Mouse (Mus musculus): ENCODE measurements at regions not wholly inside any gene's neighbourhood (a gene's known extent, or its start where the extent isn't known, plus 50 kb on each side); places are given as distances from the start of the nearest gene placed in this dataset.

- no peak for ATAC-seq (replicated peaks in 1 of 2; ENCODE audit: insufficient read depth in 1 of 2, low FRiP score in 2 of 2, low TSS enrichment in 1 of 2, low read depth in 1 of 2, poor library complexity in 2 of 2, severe bottlenecking in 2 of 2)
These were observed 199.7 kb downstream of the Ly86 start for GRCm38 (mm10) chr13:37544696-37545095.

GRCm38 (mm10) chr13:37546556-37546955 lies 201.5 kb downstream of the Ly86 start:
- no peak for ATAC-seq (replicated peaks in 1 of 2; ENCODE audit: insufficient read depth in 1 of 2, low FRiP score in 2 of 2, low TSS enrichment in 1 of 2, low read depth in 1 of 2, poor library complexity in 2 of 2, severe bottlenecking in 2 of 2)

GRCm38 (mm10) chr13:37550584-37550983 lies 205.6 kb downstream of the Ly86 start:
- no peak for ATAC-seq (replicated peaks in 1 of 2; ENCODE audit: insufficient read depth in 1 of 2, low FRiP score in 2 of 2, low TSS enrichment in 1 of 2, low read depth in 1 of 2, poor library complexity in 2 of 2, severe bottlenecking in 2 of 2)

- ATAC-seq (replicated peaks in 1 of 2; ENCODE audit: insufficient read depth in 1 of 2, low FRiP score in 2 of 2, low TSS enrichment in 1 of 2, low read depth in 1 of 2, poor library complexity in 2 of 2, severe bottlenecking in 2 of 2) = no peak
These were observed 208.4 kb downstream of the Ly86 start for GRCm38 (mm10) chr13:37553392-37553791.

DNA sequence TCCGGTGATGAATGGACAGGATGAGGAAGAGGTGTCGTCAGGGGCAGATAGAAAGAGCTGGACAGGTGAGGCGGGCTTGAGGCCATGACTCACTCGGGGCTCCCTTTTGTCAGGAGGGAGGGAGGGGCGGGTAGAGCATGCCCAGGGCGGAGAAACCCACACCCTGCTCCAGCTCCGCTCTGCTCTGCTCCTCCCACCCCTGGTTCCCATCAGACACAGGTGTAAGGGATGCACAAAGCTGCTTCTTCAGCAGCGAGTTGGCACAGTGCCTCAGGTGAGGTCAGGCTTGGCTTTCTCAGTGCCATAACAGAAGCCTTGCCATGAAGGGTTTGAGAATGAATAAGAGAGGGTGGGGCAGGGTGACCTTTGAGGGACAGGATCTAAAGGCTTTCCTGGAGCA lies 212.2 kb downstream of the Ly86 start:
- no peak for ATAC-seq (replicated peaks in 1 of 2; ENCODE audit: insufficient read depth in 1 of 2, low FRiP score in 2 of 2, low TSS enrichment in 1 of 2, low read depth in 1 of 2, poor library complexity in 2 of 2, severe bottlenecking in 2 of 2)

DNA sequence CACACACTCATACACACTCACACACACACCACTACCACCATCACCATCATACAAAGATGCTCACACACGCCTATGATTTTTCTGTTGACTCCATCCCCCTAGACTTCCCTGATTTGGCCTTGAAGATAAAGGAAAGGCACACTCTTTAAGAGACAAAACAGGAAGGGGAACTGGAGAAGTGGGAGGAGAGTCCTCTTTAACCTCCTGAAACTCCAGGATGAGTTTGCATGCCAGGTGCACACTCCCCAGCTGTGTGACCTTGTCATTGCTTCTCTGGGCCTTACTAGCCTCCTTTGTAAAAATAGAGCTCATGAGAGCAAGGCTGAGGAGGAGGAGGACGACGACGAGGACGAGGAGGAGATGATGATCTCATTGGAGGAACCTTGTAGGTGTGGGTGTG lies 212.8 kb downstream of the Ly86 start:
- no peak for ATAC-seq (replicated peaks in 1 of 2; ENCODE audit: insufficient read depth in 1 of 2, low FRiP score in 2 of 2, low TSS enrichment in 1 of 2, low read depth in 1 of 2, poor library complexity in 2 of 2, severe bottlenecking in 2 of 2)

- ATAC-seq (replicated peaks in 1 of 2; ENCODE audit: insufficient read depth in 1 of 2, low FRiP score in 2 of 2, low TSS enrichment in 1 of 2, low read depth in 1 of 2, poor library complexity in 2 of 2, severe bottlenecking in 2 of 2) = no peak
These were observed 214.0 kb downstream of the Ly86 start for GRCm38 (mm10) chr13:37559056-37559455.

- peak; percentile 38 to 68; a peak in 2 of 4 replicates for ATAC-seq (replicated peaks in 1 of 2; ENCODE audit: insufficient read depth in 1 of 2, low FRiP score in 2 of 2, low TSS enrichment in 1 of 2, low read depth in 1 of 2, poor library complexity in 2 of 2, severe bottlenecking in 2 of 2)
These were observed 214.8 kb downstream of the Ly86 start for GRCm38 (mm10) chr13:37559706-37560313.

DNA sequence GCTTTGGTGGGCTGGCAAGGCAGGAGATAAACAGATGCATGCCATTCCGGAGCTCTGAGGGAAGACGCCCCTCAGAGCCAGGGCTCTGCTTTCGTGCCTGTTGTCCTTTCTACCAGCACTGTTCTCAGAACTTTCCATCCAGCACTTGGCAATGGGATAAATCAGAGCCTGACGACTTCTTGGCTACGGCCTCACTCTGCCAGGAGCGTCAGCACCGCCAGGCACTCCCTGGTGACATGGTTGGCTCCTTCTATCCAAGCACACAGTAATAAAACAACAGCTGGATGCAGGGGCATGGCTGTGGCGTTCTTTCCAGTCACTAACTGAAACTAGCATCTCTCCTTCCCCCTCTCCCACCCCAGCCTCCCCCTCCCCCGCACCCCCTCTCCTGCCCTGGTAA lies 215.4 kb downstream of the Ly86 start:
- ATAC-seq (replicated peaks in 1 of 2; ENCODE audit: insufficient read depth in 1 of 2, low FRiP score in 2 of 2, low TSS enrichment in 1 of 2, low read depth in 1 of 2, poor library complexity in 2 of 2, severe bottlenecking in 2 of 2) = no peak

DNA sequence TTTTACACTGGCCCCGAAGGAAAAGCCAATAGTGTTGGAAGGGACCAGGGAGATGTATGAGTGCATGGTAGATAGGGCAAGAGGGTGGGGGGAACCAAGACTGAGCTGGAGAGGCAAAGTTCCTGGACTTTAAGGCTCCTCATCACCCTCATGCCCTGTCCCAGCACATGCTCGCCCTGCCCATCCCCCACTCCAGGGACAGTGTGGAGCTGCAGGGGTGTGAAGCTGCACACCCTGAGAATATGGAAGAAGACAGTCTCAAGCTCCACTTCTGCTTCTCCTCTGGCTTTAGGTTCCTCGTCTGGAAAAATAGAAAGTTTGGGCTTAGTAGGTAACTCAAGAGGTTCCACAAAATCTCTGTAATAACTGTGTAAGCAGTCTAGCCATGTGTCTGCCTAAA lies 215.8 kb downstream of the Ly86 start:
- ATAC-seq (replicated peaks in 1 of 2; ENCODE audit: insufficient read depth in 1 of 2, low FRiP score in 2 of 2, low TSS enrichment in 1 of 2, low read depth in 1 of 2, poor library complexity in 2 of 2, severe bottlenecking in 2 of 2) = no peak

DNA sequence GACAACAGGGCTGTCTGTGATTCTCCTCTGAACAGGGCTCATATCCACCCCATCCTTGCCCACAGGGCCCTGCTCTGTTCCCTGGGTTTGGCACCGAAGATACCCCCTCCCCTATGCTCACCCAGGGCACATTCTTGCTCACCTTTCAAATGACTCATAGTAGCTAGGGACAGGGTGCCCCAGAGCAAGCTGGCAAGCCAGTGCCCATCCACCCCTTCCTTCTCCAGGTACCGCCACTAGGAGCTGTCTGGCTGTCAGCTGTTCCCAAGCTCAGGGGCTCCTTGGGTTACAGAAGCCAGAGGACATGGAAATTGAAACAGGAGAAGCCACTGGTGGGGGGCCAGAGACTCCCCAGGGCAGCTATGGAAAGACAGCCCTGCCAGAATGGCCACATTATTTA lies 216.4 kb downstream of the Ly86 start:
- no peak for ATAC-seq (replicated peaks in 1 of 2; ENCODE audit: insufficient read depth in 1 of 2, low FRiP score in 2 of 2, low TSS enrichment in 1 of 2, low read depth in 1 of 2, poor library complexity in 2 of 2, severe bottlenecking in 2 of 2)

GRCm38 (mm10) chr13:37562141-37562540 lies 216.1 kb upstream of the Rreb1 start:
- no peak for ATAC-seq (replicated peaks in 1 of 2; ENCODE audit: insufficient read depth in 1 of 2, low FRiP score in 2 of 2, low TSS enrichment in 1 of 2, low read depth in 1 of 2, poor library complexity in 2 of 2, severe bottlenecking in 2 of 2)

DNA sequence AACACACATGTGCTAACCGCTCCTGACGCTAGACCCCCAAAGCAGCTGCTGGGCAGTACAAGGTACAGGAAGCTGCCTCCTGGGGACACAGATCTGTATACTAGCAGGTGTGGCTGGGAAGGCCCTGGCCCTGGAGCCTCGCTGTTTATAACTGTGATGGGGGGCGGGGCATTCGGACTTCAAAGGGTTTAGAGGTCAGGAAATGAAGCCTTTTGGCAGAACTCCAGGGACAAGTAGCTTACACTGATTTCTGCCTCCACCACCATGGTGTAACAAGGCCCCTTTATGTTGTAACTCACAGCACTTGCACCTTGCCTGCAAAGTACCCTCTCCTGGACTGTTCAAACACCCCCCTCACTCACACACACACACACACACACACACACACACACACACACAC lies 215.5 kb upstream of the Rreb1 start:
- ATAC-seq (replicated peaks in 1 of 2; ENCODE audit: insufficient read depth in 1 of 2, low FRiP score in 2 of 2, low TSS enrichment in 1 of 2, low read depth in 1 of 2, poor library complexity in 2 of 2, severe bottlenecking in 2 of 2) = no peak

DNA sequence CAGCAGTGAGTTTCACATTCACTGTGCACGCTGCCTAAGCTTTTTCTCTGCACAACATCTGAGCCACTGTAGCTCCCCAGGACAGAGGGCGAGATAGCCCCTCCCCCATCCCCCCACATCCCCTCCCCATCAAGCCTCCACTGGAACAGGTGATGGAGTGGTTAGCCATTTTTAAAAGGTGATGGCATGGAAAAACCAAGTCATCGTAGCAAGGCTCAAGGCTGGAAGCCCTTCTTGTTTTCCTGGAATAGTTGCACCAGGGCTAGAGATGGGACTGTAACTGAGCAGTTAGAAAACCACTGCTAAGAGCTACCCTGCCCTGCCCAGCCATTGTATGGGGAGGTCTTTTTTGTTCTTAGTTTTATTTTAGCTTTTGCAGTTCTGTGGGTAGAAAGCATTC lies 209.1 kb upstream of the Rreb1 start:
- ATAC-seq (replicated peaks in 1 of 2; ENCODE audit: insufficient read depth in 1 of 2, low FRiP score in 2 of 2, low TSS enrichment in 1 of 2, low read depth in 1 of 2, poor library complexity in 2 of 2, severe bottlenecking in 2 of 2) = no peak

DNA sequence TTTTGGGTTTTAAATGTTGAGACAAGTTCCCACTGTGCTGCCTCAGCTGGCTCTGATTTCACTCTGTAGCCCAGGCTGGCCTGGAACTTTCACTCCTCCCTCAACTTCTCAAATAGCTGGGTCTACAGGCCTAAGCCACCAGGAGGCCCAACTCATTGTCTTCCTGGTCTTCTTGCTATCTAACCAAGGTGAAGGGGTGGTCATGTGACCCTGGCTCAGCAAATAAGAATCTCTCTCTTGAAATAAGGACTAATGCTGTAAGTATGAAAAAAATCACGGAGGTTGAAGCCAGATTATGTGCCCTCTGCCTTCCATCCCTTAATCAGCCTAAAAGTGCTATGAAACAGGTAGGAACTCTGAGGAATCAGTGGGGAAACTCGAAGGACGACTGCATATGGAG lies 208.7 kb upstream of the Rreb1 start:
- no peak for ATAC-seq (replicated peaks in 1 of 2; ENCODE audit: insufficient read depth in 1 of 2, low FRiP score in 2 of 2, low TSS enrichment in 1 of 2, low read depth in 1 of 2, poor library complexity in 2 of 2, severe bottlenecking in 2 of 2)

DNA sequence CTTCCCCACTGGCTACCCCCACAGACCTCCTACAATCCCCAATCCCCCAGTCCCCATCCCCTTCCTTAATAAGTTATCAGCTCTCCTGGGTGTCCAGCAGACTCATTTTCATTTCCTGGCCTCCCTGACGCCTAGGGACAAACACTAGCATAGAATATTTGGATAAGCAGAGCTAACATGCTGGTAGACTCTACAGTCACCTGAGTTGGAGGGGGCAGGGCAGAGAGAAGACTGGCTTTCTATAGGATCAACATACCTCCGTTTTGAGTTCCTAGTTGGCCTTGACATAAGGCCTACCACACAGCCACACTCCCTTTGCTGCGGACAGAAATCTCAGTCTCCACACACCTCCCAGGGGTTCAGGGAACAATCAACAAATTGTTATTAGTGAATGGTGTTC lies 205.2 kb upstream of the Rreb1 start:
- ATAC-seq (replicated peaks in 1 of 2; ENCODE audit: insufficient read depth in 1 of 2, low FRiP score in 2 of 2, low TSS enrichment in 1 of 2, low read depth in 1 of 2, poor library complexity in 2 of 2, severe bottlenecking in 2 of 2) = no peak

GRCm38 (mm10) chr13:37579231-37579630 lies 199.0 kb upstream of the Rreb1 start:
- no peak for ATAC-seq (replicated peaks in 1 of 2; ENCODE audit: insufficient read depth in 1 of 2, low FRiP score in 2 of 2, low TSS enrichment in 1 of 2, low read depth in 1 of 2, poor library complexity in 2 of 2, severe bottlenecking in 2 of 2)

- no peak for ATAC-seq (replicated peaks in 1 of 2; ENCODE audit: insufficient read depth in 1 of 2, low FRiP score in 2 of 2, low TSS enrichment in 1 of 2, low read depth in 1 of 2, poor library complexity in 2 of 2, severe bottlenecking in 2 of 2)
These were observed 198.4 kb upstream of the Rreb1 start for GRCm38 (mm10) chr13:37579775-37580174.

DNA sequence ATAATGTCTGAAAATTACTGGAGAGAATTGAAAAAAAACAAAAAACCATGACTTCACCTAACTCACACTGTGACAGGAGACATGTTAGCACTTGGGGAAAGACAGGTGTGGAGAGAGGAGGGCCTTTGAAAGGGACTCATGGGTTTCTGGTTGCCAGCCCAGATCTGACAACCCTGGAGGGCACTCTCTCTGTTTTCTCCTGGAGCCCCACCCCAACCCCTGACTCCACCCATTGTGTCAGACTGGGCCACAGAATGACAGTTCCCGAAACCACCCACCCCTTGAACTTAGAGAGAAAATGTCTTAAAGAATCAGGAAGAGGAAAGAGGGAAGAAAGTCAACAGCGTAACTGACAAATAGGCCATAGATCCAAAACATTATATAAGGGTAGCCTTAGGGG lies 197.4 kb upstream of the Rreb1 start:
- ATAC-seq (replicated peaks in 1 of 2; ENCODE audit: insufficient read depth in 1 of 2, low FRiP score in 2 of 2, low TSS enrichment in 1 of 2, low read depth in 1 of 2, poor library complexity in 2 of 2, severe bottlenecking in 2 of 2) = peak; percentile 90 to 92

DNA sequence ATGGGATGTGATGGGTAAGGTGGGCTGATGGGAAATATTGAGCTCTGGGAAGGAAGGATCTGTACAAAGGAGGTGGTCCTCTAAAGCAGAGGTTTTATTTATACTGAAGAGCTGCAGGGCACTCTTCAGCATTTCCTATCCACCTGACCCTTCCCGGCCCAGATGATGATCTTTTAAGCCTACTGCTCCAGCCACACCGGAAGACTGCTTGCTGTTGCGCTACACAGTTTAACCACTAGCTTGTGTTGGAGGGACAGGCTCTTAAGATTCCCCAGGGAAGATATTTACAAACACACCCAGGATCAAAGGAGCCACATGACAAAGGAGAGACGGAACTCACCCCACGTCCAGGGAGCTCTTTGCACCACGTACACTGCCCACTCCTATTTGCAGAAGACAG lies 196.8 kb upstream of the Rreb1 start:
- ATAC-seq (replicated peaks in 1 of 2; ENCODE audit: insufficient read depth in 1 of 2, low FRiP score in 2 of 2, low TSS enrichment in 1 of 2, low read depth in 1 of 2, poor library complexity in 2 of 2, severe bottlenecking in 2 of 2) = no peak; a peak in 1 of 4 replicates
